Mouse (Mus musculus) heart, embryonic 13.5 days (tissue): Measurements from ENCODE around the gene Catsperg1. TPM values are rescaled to one million over a fixed set of nuclear protein-coding genes. Genes with fewer than 3 reads are reported as not detected.

Source experiments
- ATAC-seq: fragments of 200-750 bp; cut with Nextera tagmentation; 2 replicates; pipeline ENCODE4 v1.8.0; 2017; ENCODE audit warnings: moderate TSS enrichment; ENCODE audit not compliant: insufficient number of reproducible peaks, low FRiP score, low TSS enrichment; ENCODE audit errors: extremely low read depth
- H3K27ac ChIP-seq: fragments of 300-500 bp; sonication (generic); replicated peaks from 2 replicates; pipeline ENCODE4 v1.5.1; 2015; ENCODE audit warnings: moderate library complexity, mild to moderate bottlenecking, inconsistent platforms
- H3K27me3 ChIP-seq: fragments of 300-500 bp; sonication (generic); replicated peaks from 2 replicates; pipeline ENCODE4 v1.6.1; 2015; ENCODE audit warnings: mild to moderate bottlenecking, inconsistent platforms
- H3K36me3 ChIP-seq: fragments of 300-500 bp; sonication (generic); 2 replicates; pipeline ENCODE4 v1.6.1; 2015; ENCODE audit warnings: mild to moderate bottlenecking, inconsistent platforms
- H3K4me1 ChIP-seq: fragments of 300-500 bp; sonication (generic); 2 replicates; pipeline ENCODE4 v1.6.1; 2015; ENCODE audit warnings: inconsistent platforms
- H3K4me2 ChIP-seq: fragments of 300-500 bp; sonication (generic); 2 replicates; pipeline ENCODE4 v1.6.1; 2015; ENCODE audit warnings: inconsistent platforms, mild to moderate bottlenecking, moderate library complexity
- H3K4me3 ChIP-seq: fragments of 300-500 bp; sonication (generic); 2 replicates; pipeline ENCODE4 v1.5.1; 2015; ENCODE audit warnings: moderate library complexity, mild to moderate bottlenecking, inconsistent platforms
- H3K9ac ChIP-seq: fragments of 300-500 bp; sonication (generic); 2 replicates; pipeline ENCODE4 v1.6.1; 2015; ENCODE audit warnings: inconsistent platforms, mild to moderate bottlenecking, moderate library complexity
- H3K9me3 ChIP-seq: fragments of 300-500 bp; sonication (generic); 2 replicates; pipeline ENCODE4 v1.6.1; 2016; ENCODE audit warnings: inconsistent platforms
- WGBS: fragments of 180-500 bp; shearing (Covaris S2); methylation state at CpG from one replicate; pipeline ENCODE4 v1.1.7; 2015; ENCODE audit warnings: mixed read lengths; 5-methylcytosine and 5-hydroxymethylcytosine counted together
- polyA plus RNA-seq: library from polyadenylated mRNA; unstranded; fragments of >200 nt; fragmentation: Nextera tagmentation; extraction: Ambion mirVana; gene quantifications from 2 replicates; pipeline ENCODE4 v1.2.1, GENCODE M21; 2015

Catsperg1 gene
- polyA plus RNA-seq, 1 experiment from 2014 or later, result 0.41 TPM

DNA sequence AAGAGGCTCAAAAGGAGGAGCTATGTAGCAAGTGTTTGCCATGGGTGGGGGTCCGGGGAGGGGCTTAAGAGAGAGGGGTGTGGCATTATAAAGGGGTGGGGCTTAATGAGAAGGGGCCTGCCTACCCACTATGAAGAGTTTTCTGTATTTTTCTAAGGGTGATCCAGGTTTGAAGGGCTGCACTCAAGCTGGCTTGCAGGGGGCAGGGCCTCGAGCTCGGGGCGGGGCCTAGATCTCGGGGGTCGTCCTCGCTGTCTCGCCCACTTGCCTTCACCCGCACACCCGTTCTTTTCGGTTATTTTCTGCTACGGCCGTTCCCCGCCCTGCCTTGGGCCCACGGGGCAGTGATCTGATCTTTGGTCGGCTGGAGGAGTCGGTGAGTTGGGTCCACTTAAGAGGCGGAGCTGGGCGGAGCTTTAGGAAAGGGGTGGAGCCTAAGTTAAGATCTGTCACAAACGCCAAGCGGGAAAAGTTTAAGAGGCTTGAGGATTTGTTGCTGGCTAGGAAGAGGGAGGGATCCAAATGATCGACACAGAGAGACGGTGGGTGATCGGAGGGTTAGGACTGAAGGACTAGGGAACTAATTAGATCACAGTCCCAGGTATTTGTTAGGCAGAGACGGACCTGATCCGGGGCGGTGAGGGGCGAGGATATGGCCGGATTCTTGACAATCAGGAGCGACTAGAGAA lies 43.6 kb downstream of the Catsperg1 start, which contains the start of the genes Ggn and Spred3:
Gene Ggn (plus strand): TSS at position 145 of the 689 bp plus-strand sequence.
Gene Spred3 (minus strand): TSS at position 346 of the 689 bp plus-strand sequence.
- H3K4me2 ChIP-seq, result peak within 1 kb of the TSS; percentile 74
- H3K9ac ChIP-seq, result peak within 1 kb of the TSS; percentile 78
- peak within 1 kb of the TSS; percentile 72 for H3K27ac ChIP-seq
- under 1% methylated on average over 30 of the region's 30 CpGs for WGBS
- peak; percentile 12; the same call in 1 of the 2 replicates for ATAC-seq
- H3K36me3 ChIP-seq, result peaks cover 27% of the 10 kb centered on the region
- no peaks in the 10 kb centered on the region for H3K9me3 ChIP-seq
- H3K4me1 ChIP-seq, result peaks cover 45% of the 10 kb centered on the region
- peak within 1 kb of the TSS; percentile 62 for H3K4me3 ChIP-seq
- peaks cover 82% of the 10 kb centered on the region for H3K27me3 ChIP-seq

- ATAC-seq, result peak; percentile 40; the same call in 1 of the 2 replicates
- Histone ChIP-seq H3K4me1 (peaks cover 45% of the 10 kb centered on the region), H3K4me3 (peak overlapping the region; percentile 62), H3K36me3 (peaks cover 20% of the 10 kb centered on the region), H3K9me3 (no peaks in the 10 kb centered on the region), H3K9ac (peak overlapping the region; percentile 78), H3K27ac (peak overlapping the region; percentile 72), H3K27me3 (peaks cover 75% of the 10 kb centered on the region), H3K4me2 (peak overlapping the region; percentile 74)
- WGBS, result 1% methylated on average over 31 of the region's 39 CpGs
Observed at GRCm38 (mm10) chr7:29169231-29170065, 44.4 kb downstream of the Catsperg1 start.

GRCm38 (mm10) chr7:29168791-29169230 lies 45.0 kb downstream of the Catsperg1 start:
- Histone ChIP-seq H3K36me3 (peaks cover 13% of the 10 kb centered on the region), H3K9ac (peak overlapping the region; percentile 78), H3K27ac (0 out of 2 replicates have a peak overlapping the region, but pooled peaks have one; percentile 72), H3K27me3 (peaks cover 68% of the 10 kb centered on the region), H3K9me3 (no peaks in the 10 kb centered on the region), H3K4me2 (peak overlapping the region; percentile 74), H3K4me3 (peak overlapping the region; percentile 62), H3K4me1 (peaks cover 45% of the 10 kb centered on the region)
- under 1% methylated on average over 14 of the region's 14 CpGs for WGBS
- no peak for ATAC-seq

GRCm38 (mm10) chr7:29168121-29168695 lies 45.6 kb downstream of the Catsperg1 start:
- Histone ChIP-seq H3K27me3 (peaks cover 62% of the 10 kb centered on the region), H3K36me3 (peaks cover 7% of the 10 kb centered on the region; the same call in 1 of the 2 replicates), H3K4me1 (peaks cover 46% of the 10 kb centered on the region), H3K9me3 (no peaks in the 10 kb centered on the region), H3K9ac (peak overlapping the region; percentile 78), H3K27ac (no peak overlapping the region), H3K4me3 (peak overlapping the region; percentile 62), H3K4me2 (peak overlapping the region; percentile 74)
- 6% methylated on average over 10 of the region's 10 CpGs for WGBS
- no peak for ATAC-seq

DNA sequence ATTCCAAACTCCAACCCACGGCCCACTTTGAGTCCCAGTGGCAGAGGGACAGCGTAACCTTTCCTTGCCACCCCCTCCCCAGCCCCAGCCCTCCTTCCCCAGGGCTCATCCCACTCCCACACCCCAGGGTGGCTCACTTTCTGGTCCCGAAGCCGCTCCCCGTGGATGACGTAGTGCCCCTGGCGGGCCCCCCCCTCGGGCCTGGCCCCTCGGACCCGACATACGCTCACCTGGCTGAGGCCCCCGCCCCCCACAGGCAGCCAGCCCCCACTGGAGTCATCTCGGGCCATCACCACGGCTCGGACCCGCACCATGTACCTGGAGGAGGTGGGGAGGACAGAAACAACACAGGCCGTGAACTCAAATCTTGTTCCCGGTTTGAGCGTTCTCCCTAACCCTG lies 46.2 kb downstream of the Catsperg1 start:
- no peak for ATAC-seq
- WGBS, result 21% methylated on average over 18 of the region's 19 CpGs
- Histone ChIP-seq H3K9ac (peak overlapping the region; percentile 33; the same call in 1 of the 2 replicates), H3K4me1 (peaks cover 51% of the 10 kb centered on the region), H3K27me3 (peaks cover 57% of the 10 kb centered on the region), H3K4me2 (peak overlapping the region; percentile 74; the same call in 1 of the 2 replicates), H3K27ac (no peak overlapping the region), H3K36me3 (peaks cover 2% of the 10 kb centered on the region; the same call in 1 of the 2 replicates), H3K4me3 (peak overlapping the region; percentile 62; the same call in 1 of the 2 replicates), H3K9me3 (no peaks in the 10 kb centered on the region)

GRCm38 (mm10) chr7:29162750-29163525 lies 50.9 kb downstream of the Catsperg1 start:
- 13% methylated on average over 9 of the region's 9 CpGs for WGBS
- Histone ChIP-seq H3K4me2 (no peak overlapping the region), H3K4me3 (no peak overlapping the region), H3K27ac (no peak overlapping the region), H3K9ac (no peak overlapping the region), H3K4me1 (peaks cover 11% of the 10 kb centered on the region), H3K36me3 (peaks cover 8% of the 10 kb centered on the region; the same call in 1 of the 2 replicates), H3K27me3 (peaks cover 57% of the 10 kb centered on the region), H3K9me3 (no peaks in the 10 kb centered on the region)
- no peak; the same call in 1 of the 2 replicates for ATAC-seq

GRCm38 (mm10) chr7:29162294-29162693 lies 51.5 kb downstream of the Catsperg1 start:
- 60% methylated on average over 5 of the region's 5 CpGs for WGBS
- Histone ChIP-seq H3K27me3 (peaks cover 57% of the 10 kb centered on the region), H3K36me3 (peaks cover 8% of the 10 kb centered on the region; the same call in 1 of the 2 replicates), H3K9me3 (no peaks in the 10 kb centered on the region), H3K4me2 (no peak overlapping the region), H3K4me3 (no peak overlapping the region), H3K27ac (no peak overlapping the region), H3K4me1 (peaks cover 9% of the 10 kb centered on the region), H3K9ac (no peak overlapping the region)
- ATAC-seq, result no peak

DNA sequence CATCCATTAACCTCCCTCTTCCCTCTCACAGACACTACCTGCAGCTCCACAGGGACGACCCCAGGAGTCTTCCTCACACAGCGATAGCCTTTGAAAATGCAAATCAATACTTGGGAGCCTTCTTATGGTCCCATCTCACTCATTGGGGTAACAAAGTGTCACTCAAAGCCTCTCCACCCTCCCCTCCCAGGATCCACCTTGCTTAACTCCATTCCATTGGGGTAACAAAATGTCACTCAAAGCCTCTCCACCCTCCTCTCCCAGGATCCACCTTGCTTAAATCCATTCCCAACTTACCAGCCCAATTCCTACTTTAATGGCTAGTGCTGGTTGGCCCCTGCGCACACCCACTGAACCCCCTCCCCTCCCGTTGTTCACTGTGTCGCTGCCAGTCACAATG lies 55.6 kb downstream of the Catsperg1 start:
- H3K4me2 ChIP-seq, result no peak overlapping the region
- peaks cover 14% of the 10 kb centered on the region for H3K36me3 ChIP-seq
- H3K4me3 ChIP-seq, result no peak overlapping the region
- peaks cover 49% of the 10 kb centered on the region for H3K27me3 ChIP-seq
- WGBS, result 3% methylated on average over 5 of the region's 5 CpGs
- 0 out of 2 replicates have a peak, but pooled peaks cover 4% of the 10 kb centered on the region for H3K9me3 ChIP-seq
- no peak overlapping the region for H3K27ac ChIP-seq
- H3K9ac ChIP-seq, result no peak overlapping the region
- no peak for ATAC-seq
- peaks cover 19% of the 10 kb centered on the region for H3K4me1 ChIP-seq

GRCm38 (mm10) chr7:29155838-29156782 lies 57.7 kb downstream of the Catsperg1 start, which contains the start of gene Fam98c:
Fam98c (minus strand) TSS chr7:29156234.
- H3K4me3 ChIP-seq, result peak within 1 kb of the TSS; percentile 86
- 3% methylated on average over 68 of the region's 68 CpGs for WGBS
- H3K4me2 ChIP-seq, result peak within 1 kb of the TSS; percentile 97
- peaks cover 9% of the 10 kb centered on the region for H3K36me3 ChIP-seq
- peaks cover 10% of the 10 kb centered on the region for H3K4me1 ChIP-seq
- H3K9me3 ChIP-seq, result 0 out of 2 replicates have a peak, but pooled peaks cover 4% of the 10 kb centered on the region
- H3K27me3 ChIP-seq, result peaks cover 40% of the 10 kb centered on the region
- peak within 1 kb of the TSS; percentile 89 for H3K9ac ChIP-seq
- ATAC-seq, result peak; percentile 68
- peak within 1 kb of the TSS; percentile 84 for H3K27ac ChIP-seq
